Mouse (Mus musculus): Measurements from ENCODE around the gene Psmc2. TPM values are rescaled to one million over a fixed set of nuclear protein-coding genes. Genes with fewer than 3 reads are reported as not detected.

Psmc2 gene
- 19.3 TPM for polyA plus RNA-seq (2015; fragmentation: Illumina TruSeq; extraction: RNeasy Lipid Tissue Mini Kit (QIAGEN cat#74804); ENCODE audit: insufficient read depth, low read depth, low replicate concordance)

DNA sequence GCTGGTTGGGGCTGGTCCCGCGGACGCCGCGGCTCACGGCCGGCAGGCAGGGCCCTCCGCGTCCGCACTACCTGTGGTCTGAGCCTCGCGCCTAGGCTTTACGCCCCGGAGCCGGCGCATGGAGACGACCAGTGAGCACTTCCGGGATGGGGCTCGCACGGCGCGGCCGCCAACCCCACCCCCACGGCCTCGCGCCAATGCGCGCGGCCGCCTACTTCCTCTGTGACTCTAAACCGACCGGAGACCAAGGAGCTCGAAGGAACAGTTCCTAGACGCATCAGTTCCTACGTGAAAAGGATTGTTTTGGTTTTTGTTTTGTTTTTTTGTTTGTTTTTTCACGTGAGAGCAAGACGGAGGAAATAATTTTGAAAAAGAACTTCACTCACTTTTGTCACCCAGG lies at the start of gene Psmc2, which contains the start of gene Dnajc2:
Psmc2 (plus strand) TSS at position 231 of the 400 bp plus-strand sequence.
Dnajc2 (minus strand) TSS at position 199 of the 400 bp plus-strand sequence.

DNA sequence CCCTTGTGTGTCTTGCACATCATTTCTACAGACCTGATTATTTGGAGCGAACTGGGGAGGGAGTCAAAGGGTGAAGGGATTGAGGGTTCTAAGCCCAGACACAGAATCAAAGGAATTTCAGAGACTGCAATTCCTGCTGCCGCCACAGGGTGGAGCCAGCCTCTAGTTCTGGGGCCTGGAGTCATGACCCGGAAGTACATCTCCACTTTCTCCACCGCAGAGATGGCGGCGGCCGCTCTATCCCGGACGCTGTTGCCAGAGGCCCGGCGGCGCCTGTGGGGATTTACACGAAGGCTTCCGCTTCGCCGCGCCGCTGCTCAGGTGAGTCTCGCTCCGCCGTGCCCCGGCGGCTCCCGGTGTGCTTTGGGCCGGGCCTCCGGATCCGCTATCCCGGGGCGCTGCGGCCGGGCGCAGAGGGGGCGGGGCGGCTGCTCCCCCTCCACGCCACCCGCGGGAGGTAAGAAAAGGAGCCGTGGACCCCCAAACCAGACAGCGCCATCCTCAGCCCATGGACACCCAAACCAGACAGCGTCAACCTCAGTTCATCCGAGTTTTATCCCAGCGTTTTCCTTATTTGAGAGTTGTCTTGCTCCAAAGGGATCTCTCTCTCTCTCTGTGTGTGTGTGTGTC lies 48.0 kb upstream of the Psmc2 start, which contains the start of gene Pmpcb:
Pmpcb (plus strand) TSS at position 186 of the 630 bp plus-strand sequence.

Other genes starting within 250 kb of the Psmc2 start
- gene Lrrc17, start 241.7 kb upstream of the Psmc2 start, polyA plus RNA-seq (2015; fragmentation: Illumina TruSeq; extraction: RNeasy Lipid Tissue Mini Kit (QIAGEN cat#74804); ENCODE audit: insufficient read depth, low read depth, low replicate concordance), result 1.6 TPM
- gene Fbxl13, start 139.6 kb upstream of the Psmc2 start, polyA plus RNA-seq (2015; fragmentation: Illumina TruSeq; extraction: RNeasy Lipid Tissue Mini Kit (QIAGEN cat#74804); ENCODE audit: insufficient read depth, low read depth, low replicate concordance), result not detected
- 6.8 TPM for gene Armc10, start 139.5 kb upstream of the Psmc2 start, polyA plus RNA-seq (2015; fragmentation: Illumina TruSeq; extraction: RNeasy Lipid Tissue Mini Kit (QIAGEN cat#74804); ENCODE audit: insufficient read depth, low read depth, low replicate concordance)
- 1.5 TPM for gene Napepld, start 83.9 kb upstream of the Psmc2 start, polyA plus RNA-seq (2015; fragmentation: Illumina TruSeq; extraction: RNeasy Lipid Tissue Mini Kit (QIAGEN cat#74804); ENCODE audit: insufficient read depth, low read depth, low replicate concordance)
- 25.9 TPM for gene Pmpcb, start 48.1 kb upstream of the Psmc2 start, polyA plus RNA-seq (2015; fragmentation: Illumina TruSeq; extraction: RNeasy Lipid Tissue Mini Kit (QIAGEN cat#74804); ENCODE audit: insufficient read depth, low read depth, low replicate concordance)
- gene Dnajc2, start within 50 bp of the Psmc2 start, polyA plus RNA-seq (2015; fragmentation: Illumina TruSeq; extraction: RNeasy Lipid Tissue Mini Kit (QIAGEN cat#74804); ENCODE audit: insufficient read depth, low read depth, low replicate concordance), result 6.2 TPM
- gene Slc26a5, start 80.3 kb downstream of the Psmc2 start, polyA plus RNA-seq (2015; fragmentation: Illumina TruSeq; extraction: RNeasy Lipid Tissue Mini Kit (QIAGEN cat#74804); ENCODE audit: insufficient read depth, low read depth, low replicate concordance), result not detected

All from pancreas, adult 10 weeks (tissue).